Mouse (Mus musculus) c-Kit-positive CD71-positive TER-119-positive erythroid progenitor cells, embryonic 14.5 days (primary cell): ENCODE measurements at regions not wholly inside any gene's neighbourhood (a gene's known extent, or its start where the extent isn't known, plus 50 kb on each side); places are given as distances from the start of the nearest gene placed in this dataset.

Source experiments
- DNase-seq: peaks from one replicate; pipeline ENCODE4 v3.0.0-alpha.2; 2013; ENCODE audit warnings: low spot score

DNA sequence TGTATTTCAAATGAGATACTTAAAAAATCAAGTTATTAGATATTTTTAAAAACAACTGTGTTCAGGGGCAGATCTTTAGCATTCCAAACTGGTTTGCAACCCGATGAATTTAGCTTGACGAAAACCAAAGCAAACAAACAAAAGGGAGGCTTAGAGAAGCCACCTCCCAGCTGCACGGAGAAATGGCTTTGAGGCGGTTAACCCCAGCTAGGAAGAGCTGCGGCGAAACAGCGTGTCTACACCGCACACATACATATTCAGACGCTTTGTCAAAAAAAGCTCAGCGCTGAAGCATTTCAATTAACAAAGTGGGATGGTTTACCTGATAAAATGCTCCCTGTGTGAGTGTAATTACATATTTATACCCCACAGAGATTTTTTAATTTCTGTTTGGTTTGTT, 123.0 kb upstream of the Ap5m1 start:
- no peak for DNase-seq

DNA sequence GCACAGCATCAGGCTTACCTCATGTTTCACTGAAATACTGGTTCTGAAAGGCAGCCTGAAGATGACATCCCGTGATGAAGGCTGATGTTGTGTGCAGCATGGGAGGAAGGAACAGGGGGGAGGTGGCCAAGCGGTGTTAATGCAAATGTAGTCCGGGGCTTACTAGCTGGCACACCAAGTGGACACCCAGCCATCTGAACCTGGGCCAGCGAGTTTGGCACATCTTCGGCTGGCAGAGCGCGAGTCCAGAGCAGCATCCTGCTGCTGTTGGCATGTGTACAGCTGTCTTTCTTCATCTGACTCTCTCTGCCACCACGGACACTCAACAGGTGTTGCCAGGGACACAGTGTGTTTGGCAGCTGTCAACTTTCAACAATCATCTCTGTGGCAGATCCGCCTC, 135.0 kb upstream of the Ap5m1 start:
- DNase-seq = no peak

DNA sequence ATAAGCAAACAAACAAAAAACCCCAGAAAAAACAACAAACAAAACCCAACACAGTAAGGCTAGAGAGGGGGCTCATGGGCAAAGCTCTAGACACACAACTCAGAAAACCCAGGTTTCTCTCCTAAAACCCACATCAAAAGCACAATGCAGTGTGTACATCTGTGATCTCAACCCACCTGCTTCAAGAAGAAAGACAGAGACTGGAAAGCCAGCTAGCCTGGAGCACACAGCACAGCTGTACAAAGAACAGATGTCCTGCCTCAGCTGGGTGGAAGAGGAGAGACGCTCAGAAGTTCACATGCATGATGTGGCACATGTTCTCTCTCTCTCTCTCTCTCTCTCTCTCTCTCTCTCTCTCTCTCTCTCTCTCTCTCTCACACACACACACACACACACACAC, 140.0 kb upstream of the Ap5m1 start:
- no peak for DNase-seq

DNA sequence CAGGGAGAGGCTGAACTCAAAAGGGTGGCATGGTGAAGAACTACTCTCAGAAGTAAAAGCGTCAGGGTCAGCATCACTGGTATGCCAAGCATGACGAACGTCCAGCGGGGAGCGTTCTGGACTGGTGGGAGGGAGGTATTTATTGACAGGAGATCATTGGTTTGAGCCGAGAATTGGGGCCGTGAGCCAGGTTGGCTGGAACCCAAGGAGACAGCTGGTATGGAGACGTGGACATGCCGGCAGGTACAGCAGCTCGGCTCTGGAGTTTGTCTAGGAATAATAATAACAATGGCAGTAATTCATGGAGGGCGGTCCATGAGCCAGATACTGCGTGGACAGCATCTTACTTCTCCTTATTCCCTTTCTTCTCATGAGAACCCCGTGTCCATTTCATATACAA, 156.5 kb upstream of the Ap5m1 start:
- no peak for DNase-seq

- DNase-seq = no peak
These were observed 157.8 kb upstream of the Ap5m1 start for GRCm38 (mm10) chr14:48907991-48908698.

DNA sequence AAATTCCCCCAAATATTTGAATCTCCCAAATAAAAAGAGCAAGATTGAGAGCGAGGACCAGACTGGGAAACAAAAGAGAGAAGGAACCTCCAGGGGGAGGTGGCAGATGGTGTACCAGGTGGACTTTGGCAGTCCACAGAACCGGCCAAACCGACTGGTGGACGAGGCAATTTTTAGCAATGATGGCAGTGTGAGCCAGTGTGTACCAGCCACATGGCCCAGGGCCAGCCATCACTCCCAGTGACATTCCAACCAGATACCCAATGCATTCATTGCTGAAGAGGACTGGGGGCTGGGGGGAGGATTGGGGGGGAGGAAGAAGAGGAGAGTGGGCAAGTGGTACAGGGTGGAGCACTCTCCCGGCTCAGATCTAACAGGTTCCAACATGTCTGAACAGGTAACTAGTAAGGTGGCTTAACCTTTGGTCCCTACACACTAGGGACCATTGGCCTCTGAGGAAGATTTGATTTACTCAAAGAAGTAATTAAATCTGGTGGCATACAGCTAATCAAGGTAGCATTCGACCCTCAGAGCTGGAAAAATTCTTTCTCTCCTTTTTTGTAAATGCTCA, 158.4 kb upstream of the Ap5m1 start:
- DNase-seq = no peak

DNA sequence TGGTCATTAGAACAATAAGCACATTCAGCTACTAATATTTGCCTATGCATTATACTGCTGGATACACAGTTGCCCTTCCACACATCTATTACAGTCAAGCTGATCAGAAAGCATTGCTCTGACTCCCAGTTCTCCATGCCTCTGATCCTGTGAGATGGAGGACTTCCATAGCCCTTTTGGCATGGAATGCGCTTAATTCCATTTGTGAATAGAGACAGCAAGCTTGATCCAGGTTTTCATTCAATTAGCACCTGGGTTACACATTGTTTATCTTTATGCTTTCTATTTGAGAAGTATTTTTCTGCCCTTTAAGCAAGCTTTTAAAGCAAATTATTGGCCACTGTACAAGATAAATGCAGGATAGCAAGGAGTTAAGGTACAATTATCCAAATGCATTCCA, 158.9 kb upstream of the Ap5m1 start:
- no peak for DNase-seq

DNA sequence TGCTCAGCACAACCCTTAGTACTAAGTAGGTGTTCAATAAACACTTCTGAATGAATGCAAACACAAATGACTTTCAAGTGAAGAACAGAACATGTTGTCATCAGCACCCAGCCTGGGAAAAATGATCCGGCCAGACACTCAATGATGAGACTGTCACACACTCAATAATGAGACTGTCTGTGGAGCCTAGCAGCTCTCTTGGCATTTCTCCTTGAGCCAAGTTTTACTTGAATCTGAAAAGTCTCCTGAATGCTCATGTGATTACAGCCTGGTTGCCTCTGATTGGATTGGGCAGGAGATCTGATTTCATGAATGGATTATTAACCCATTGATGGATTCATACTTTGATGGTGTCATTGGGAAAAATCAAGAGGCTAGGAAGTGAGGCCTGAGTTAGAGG, 161.3 kb upstream of the Ap5m1 start:
- no peak for DNase-seq

GRCm38 (mm10) chr14:48903526-48903925, 162.4 kb upstream of the Ap5m1 start:
- DNase-seq = no peak

- no peak for DNase-seq
These were observed 165.7 kb upstream of the Ap5m1 start for GRCm38 (mm10) chr14:48900201-48900600.

DNA sequence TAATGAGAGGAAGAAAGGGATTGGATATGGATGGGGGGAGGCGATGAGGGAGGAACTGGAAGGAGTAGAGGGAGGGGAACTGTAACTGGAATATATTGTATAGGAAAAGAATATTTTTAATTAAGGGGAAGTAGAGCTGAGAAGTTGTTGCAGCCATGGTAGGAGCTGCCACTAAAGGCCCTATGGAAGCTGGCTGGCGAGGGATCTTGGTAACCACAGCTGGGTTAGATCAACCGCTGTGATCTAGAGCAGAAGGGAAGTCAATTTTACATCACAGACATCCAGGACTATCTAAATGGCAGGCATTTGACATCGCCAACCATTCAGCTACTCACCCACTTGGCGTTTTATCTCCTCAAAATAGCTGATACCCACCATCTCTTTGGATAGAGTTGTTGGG, 168.8 kb upstream of the Ap5m1 start:
- no peak for DNase-seq

DNA sequence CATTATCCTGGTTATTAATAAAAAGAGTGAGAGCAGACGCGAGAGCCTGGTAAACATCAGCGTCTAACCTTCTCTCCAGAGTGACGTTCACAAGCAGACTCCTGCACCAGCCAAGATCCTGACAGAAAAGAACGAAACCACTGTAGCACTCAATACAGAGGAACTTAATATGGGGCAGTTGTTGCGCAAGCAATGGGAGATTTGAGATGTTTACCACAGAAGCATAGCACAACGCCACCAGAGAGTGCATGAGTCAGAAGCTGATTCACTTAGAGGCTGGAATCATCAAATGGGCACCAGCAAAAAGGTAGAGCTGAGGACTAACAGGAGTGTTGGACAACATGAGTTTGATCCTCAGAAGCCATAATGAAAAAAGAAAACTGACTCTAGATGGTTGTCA, 169.7 kb upstream of the Ap5m1 start:
- peak; percentile 1 for DNase-seq

DNA sequence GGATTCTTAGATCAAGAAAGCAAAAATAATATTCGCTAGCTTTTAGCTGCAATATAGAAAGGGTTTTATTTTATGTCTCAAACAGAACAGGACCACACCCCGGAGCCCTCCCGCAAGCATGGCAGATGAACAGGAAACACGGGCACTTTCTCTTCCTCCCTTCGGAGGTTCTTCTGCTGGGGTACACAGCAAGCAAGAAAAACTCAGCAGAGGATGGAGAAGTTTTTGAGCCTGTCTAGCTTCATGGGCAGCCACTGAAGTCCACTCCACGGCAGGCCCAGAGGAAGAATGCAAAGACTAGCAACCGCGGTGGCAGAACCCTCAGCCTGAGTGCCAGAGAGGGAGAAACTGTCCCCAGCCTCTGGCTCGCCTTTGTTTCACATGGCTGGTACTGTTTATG, 174.7 kb upstream of the Ap5m1 start:
- DNase-seq = no peak

DNA sequence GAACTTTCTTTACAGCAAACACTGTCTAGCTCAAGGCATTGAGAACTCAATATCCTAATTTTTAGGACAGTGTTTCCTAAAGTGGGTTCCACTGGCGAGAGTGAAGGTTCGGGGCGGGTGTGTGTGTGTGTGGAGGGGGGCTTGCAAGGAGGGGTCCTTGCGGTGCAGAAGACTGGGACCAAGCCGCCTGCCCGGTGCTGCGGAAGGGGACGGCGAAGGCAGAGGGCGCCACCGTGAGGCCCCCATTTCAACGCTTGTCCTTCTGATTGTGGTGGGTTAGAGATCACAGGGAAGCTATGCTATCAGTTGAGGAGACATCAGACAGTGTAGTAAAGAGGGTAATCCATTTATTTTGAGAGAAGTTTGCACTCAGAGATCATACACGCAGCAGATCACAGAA, 176.9 kb upstream of the Ap5m1 start:
- DNase-seq = no peak

DNA sequence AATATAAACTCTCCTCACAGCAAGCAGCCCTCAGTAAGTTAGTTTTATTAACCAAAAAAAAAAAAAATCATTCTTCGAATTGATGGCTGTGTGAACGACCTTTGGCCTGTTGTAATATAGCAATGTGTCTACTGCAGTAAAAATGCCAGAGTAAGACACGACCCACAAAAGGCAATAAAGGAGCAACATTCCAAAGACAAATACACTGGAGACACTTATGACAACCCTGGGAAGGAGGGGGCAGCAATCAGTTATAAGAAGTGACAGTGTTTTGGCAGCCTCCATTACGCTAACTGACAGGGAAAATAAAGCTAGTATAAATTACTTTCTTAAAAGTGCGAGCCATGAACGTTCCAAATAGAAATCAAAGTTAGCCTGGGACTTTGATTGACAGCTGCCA, 185.9 kb upstream of the Ap5m1 start:
- no peak for DNase-seq

- DNase-seq = no peak
These were observed 187.8 kb upstream of the Ap5m1 start for GRCm38 (mm10) chr14:48877998-48878657.

- no peak for DNase-seq
These were observed 194.6 kb upstream of the Ap5m1 start for GRCm38 (mm10) chr14:48871313-48871712.

GRCm38 (mm10) chr14:48869956-48870355, 195.9 kb upstream of the Ap5m1 start:
- DNase-seq = no peak

GRCm38 (mm10) chr14:48855453-48855852, 181.8 kb upstream of the Otx2 start:
- no peak for DNase-seq

- peak; percentile 19 for DNase-seq
These were observed 180.7 kb upstream of the Otx2 start for GRCm38 (mm10) chr14:48854188-48854924.

DNA sequence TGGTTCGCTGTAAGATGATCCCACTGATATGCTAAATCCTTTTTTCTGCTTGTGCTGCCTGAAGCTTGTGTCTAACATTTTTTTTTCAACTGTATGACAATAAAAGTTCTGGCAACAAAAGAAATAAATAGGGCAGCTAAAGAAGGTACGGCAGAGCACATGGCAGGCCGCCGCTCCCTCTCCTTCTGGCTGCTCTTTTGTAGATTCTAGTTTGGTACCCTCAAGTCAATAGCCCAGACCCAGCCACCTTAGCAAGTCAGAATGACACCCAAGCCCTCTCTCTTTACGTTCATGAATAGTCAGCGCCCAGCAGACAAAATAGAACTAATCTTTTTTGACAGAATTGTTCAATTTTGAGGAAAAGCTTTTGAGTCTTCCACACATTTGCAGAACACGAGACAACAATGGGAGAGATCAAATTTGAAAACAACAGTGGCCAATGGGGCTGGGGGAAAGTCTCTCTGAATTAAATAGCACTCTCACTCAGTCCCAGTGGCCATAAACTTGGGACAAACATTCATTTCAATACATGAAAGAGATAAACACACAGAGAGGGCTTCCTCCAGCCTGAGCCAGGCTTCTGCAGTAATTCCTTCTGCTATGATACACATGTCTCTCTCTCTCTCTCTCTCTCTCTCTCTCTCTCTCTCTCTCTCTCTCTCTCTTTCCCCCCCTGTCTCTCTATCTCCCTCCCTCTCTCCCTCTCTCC, 180.0 kb upstream of the Otx2 start:
- DNase-seq = no peak

DNA sequence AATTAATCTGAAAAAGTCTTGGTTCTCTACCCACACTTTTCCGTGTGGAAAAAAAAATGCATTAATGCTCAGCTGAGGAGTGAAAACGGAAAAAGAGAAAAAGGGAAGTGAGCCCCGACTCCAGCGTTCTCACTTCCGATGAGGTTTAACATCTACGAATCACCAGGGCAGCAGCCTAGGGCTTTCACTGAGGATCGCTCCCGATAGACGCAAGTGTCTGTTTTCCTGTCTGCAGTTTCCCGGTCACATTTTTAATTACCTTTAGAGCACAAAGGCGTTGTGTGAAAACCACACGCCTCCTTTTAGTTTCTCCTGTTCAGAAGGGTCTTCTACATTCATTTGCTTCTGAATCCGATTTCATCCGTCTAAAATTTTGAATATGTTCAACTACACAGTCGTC, 179.2 kb upstream of the Otx2 start:
- no peak for DNase-seq
